Mouse (Mus musculus) mouse embryonic stem cell (cell line): Measurements from ENCODE around the gene Prrx1.

Experiments used
- in situ Hi-C, 2 experiments: fragments of 300-500 bp; cut with MboI; formaldehyde crosslinking; loops; 1 replicate in 1 of 2; 3 replicates in 1 of 2; pipeline ENCODE4 v1.14.3; 2019 to 2020; ENCODE audit warnings: low sequenced_read_pairs in 2 of 2, low pct_unique_long_range_greater_than_20kb in 1 of 2, mixed read lengths in 1 of 2; ENCODE audit not compliant: unreplicated experiment in 1 of 2

The Prrx1 gene

DNA sequence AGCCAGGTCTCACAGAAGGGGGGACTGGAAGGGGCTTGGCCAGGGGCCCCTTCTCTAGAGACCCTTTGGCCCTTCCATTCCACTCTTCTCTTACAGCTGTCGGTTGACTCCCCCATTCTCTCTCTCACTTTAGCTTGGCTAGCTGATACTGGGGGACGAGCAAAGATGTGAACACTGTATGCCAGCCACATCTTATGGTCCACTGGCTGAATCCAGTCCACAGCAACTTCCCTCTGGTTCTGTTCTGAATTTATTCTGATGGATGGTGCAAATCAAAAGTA lies 32.7 kb downstream of the Prrx1 start:
- in situ Hi-C loops, result no loop called here

DNA sequence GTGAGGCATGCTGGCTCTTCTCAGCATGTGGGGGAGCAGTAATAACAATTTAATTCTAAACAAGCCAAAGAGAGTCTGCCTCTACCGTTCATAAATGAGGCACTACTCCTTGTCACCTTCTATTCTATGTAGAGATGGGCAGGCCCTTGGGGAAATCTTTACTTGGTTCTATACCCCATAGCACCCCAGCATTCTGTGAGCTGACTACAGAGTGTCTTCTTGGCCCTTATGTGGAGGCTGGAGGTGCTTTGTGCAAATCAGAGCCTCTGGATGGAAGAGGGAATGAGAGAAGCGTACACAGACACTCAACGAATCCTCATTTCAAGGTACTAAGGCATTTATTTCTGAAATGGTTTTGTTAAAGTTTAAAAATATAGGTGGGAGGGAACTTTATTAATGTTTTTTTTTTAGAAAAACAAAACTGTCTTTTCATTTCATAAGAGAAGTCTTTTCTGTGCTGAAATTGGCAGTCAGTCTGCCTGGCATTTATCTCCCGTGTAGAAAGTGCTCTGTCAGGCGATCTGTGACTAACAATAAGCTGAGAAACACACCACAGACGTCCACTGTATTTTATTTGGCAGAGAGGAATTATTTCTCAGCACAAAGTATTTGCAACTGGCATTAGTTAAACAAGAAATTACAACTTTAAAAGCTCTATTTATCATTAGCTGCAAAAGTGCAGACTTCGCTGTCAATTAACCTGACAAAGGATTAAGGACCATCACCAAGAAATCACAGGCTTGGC lies 33.2 kb downstream of the Prrx1 start:
- in situ Hi-C loops, result no loop called here

DNA sequence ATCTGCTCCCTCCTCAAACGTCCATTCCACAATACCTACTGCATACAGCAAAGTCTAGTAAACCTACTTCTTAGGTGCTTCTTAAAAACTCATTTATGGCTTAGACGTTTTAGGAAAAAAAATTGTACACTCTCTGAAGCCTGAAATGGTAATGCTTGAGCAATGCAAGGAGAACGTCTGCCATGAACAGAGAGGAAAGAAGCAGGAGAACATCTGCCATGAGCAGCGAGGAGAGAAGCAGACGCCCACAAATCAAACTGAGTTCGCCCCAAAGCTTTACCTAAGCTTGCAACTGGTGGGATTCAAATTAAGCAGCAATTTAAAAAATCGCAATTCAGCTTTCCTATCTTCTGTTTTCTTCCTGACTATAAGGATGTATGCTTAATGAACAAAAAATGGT lies 36.4 kb downstream of the Prrx1 start:
- in situ Hi-C loops, result no loop called here

DNA sequence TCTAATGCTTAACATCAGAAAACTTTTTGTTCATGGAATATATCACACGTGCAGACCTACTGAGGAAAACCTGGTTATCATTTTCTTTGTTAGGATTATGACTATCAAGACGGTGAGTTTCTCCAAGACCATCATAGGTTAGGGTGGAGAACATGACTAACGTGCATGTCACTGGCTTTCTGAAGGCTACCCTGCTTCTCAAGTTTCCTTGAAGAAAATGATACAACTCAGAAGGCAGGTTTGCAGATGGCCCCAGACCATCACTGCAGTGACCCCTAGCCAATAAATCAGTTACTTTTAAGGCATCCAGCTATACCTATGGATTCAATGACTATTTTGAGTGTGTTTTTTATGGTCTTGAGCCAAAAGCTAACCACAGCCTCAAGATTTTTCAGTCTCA lies 38.6 kb downstream of the Prrx1 start:
- in situ Hi-C loops, result no loop called here

- in situ Hi-C loops, result no loop called here
Measured at GRCm38 (mm10) chr1:163273132-163273531, 40.4 kb downstream of the Prrx1 start.

- in situ Hi-C loops, result no loop called here
Measured at GRCm38 (mm10) chr1:163266853-163267538, 46.5 kb downstream of the Prrx1 start.

DNA sequence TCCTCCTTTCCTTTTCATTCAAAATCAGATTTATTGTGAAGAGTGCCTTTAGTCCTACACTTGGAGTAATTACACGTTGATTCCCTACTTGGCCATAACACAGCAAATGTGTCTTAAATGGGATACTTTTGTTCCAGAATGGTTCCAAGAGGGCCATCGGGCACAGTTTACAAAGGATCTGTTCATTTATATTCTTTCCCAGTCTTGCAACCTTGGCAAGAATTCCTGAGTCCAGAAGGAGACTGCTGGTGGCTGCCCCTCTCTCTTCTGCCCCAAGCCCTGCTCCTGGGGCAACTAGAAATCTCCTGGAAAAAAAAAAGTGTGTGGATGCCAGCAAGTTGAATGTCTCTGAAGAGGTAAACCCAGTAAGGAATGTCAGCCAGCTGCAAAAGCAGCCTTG lies 56.2 kb downstream of the Prrx1 start:
- in situ Hi-C loops, result no loop called here

DNA sequence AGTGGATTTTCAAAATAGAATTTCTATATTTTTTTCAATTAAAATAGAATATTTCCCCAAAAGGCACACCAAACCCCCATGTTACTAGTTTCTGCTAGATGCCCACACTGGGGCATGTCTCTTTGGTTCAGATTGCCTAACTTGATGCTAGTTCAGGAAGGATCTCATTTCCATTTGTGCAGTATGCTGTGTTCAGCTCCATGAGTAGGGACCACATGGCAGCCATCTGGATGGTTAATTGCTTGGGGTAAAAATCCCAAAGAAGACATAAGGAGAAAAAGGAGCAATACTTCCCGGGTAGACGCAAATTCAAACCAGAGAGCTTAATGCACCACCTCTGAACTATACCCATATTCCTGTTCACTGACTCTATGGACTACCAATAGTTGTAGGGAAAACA lies 57.6 kb downstream of the Prrx1 start:
- in situ Hi-C loops, result no loop called here

GRCm38 (mm10) chr1:163252796-163253195 lies 60.7 kb downstream of the Prrx1 start:
- in situ Hi-C loops, result no loop called here

DNA sequence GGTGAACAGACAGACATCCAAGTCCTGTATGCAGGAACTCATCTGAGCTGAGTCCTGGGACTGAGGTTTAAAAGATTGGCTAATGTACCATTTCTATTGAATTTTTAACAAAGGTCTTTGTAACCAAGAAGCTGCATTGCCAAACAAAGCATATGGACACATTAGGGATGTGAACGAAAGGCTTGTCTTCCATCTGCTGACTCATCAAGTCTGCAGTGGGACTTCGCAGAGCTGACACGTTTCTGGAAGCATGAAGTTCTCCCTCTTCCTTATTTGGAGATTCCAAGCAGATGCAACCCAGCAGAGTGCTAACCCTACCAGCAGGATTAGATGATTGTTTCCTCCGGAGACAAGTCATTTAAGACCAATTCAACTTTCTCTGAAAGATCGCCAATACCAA lies 61.2 kb downstream of the Prrx1 start:
- in situ Hi-C loops, result no loop called here

- in situ Hi-C loops, result no loop called here
Measured at GRCm38 (mm10) chr1:163251766-163252165, 61.7 kb downstream of the Prrx1 start.

- in situ Hi-C loops, result no loop called here
Measured at GRCm38 (mm10) chr1:163238950-163239349, 74.6 kb downstream of the Prrx1 start.

- in situ Hi-C loops, result no loop called here
Measured at GRCm38 (mm10) chr1:163231230-163231629, 82.3 kb downstream of the Prrx1 start.

DNA sequence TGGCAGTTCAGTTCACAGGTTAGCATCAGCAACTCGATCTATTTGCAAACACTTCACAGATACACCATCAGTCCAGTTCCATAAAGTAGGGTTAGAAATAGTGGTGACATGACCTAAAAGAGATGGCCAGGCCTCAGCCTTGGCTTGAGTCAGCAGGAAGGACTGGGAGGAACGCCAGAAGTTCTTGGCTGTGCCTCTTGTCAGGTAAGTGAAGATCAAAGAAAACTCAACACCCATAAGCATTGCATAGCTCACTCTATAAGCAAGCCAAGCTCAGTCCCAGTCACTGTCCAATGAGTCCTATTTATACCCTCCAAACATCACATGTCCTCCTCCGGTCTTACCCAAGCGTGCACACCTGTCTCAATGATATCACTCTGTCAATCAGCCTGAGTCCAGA lies 87.2 kb downstream of the Prrx1 start:
- in situ Hi-C loops, result no loop called here

- in situ Hi-C loops, result no loop called here
Measured at GRCm38 (mm10) chr1:163221767-163222166, 91.7 kb downstream of the Prrx1 start.

GRCm38 (mm10) chr1:163208919-163209867 lies 104.3 kb downstream of the Prrx1 start:
- in situ Hi-C loops, result no loop called here

GRCm38 (mm10) chr1:163198767-163199166 lies 114.7 kb downstream of the Prrx1 start:
- in situ Hi-C loops, result no loop called here

DNA sequence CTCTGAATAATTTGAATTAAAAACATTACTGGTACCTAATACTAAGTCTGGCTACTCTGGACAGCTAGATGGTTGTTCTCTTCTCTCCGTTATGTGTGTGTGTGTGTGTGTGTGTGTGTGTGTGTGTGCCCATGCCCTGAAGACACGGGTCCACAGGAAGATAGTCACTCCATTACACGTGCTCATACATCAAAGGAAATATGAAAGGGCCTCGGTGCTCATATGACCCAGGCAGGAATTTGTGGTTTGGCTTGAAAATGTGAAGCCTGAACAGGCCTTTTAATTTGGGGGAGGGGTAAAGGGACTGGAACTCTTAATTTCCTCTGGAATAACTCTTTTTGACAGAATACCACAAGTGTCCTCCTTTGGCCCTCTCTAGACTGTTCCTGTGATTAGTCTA lies 115.5 kb downstream of the Prrx1 start:
- in situ Hi-C loops, result no loop called here
